Mouse (Mus musculus) lung, adult 2 months (tissue): ENCODE measurements around the gene Fuz. TPM values are rescaled to one million over a fixed set of nuclear protein-coding genes. Genes with fewer than 3 reads are reported as not detected.

Experiments
- DNase-seq: peaks from one replicate; pipeline ENCODE4 v3.0.0; 2022
- H3K4me1 ChIP-seq: fragments of 200-500 bp; 2 replicates; pipeline ENCODE4 v1.6.1; 2011; ENCODE audit warnings: low read length; ENCODE audit not compliant: control insufficient read depth, insufficient read depth
- H3K4me3 ChIP-seq: fragments of 200-500 bp; replicated peaks from 2 replicates; pipeline ENCODE3; 2011; ENCODE audit warnings: low read depth, mild to moderate bottlenecking, control low read depth, low read length; ENCODE audit errors: extremely low read depth
- CTCF ChIP-seq: fragments of 200-500 bp; IDR thresholded peaks from 2 replicates; pipeline ENCODE4 v1.5.1; 2011; ENCODE audit warnings: mild to moderate bottlenecking, low read length, control low read depth; ENCODE audit not compliant: insufficient read depth
- POLR2A ChIP-seq: fragments of 200-500 bp; IDR thresholded peaks from 2 replicates; pipeline ENCODE4 v1.6.1; 2011; ENCODE audit warnings: low read depth, mild to moderate bottlenecking, control low read depth, low read length, borderline replicate concordance; ENCODE audit errors: extremely low read depth
- WGBS: fragments of 180-500 bp; shearing (Covaris S2); methylation state at CpG from one replicate; pipeline ENCODE4 v1.1.7; 2018; 5-methylcytosine and 5-hydroxymethylcytosine counted together
- polyA plus RNA-seq: library from polyadenylated mRNA; depleted of rRNA; stranded (reverse); fragments of >200 nt; gene quantifications from 2 replicates; pipeline ENCODE4 v1.2.3, GENCODE M21; 2012

Gene Fuz
- polyA plus RNA-seq, 1 experiment: 77.8 TPM

DNA sequence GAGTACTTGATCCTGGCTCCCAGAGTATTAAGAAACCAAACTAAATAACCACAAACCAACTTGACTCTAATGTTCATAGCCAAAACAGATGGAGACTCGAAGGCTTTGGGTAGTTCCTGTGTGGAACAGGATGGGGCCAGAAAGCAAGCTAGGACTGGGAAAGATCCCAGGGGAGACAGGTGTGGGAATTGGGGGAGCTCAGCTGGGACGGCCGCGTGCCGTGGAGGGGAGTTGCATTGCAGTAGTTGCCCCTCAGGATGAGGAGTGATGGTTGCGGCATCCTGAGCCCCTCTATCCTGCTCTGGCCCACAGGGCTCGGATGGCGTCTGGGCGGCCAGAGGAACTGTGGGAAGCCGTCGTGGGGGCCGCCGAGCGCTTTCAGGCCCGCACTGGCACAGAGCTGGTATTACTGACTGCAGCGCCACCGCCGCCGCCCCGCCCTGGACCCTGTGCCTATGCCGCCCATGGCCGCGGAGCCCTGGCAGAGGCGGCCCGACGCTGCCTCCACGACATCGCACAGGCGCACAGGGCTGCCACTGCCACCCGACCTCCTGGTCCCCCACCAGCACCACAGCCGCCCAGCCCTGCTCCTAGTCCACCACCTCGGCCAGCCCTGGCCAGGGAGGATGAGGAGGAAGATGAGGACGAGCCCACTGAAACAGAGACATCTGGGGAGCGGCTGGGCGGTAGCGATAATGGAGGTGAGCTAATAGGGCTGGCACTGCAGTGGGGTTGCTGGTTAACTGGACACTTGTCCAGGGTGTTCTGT, 43.4 kb upstream of the Fuz start:
- WGBS: 89% methylated on average over 36 of the region's 36 CpGs
- DNase-seq: no peak
- Histone ChIP-seq H3K4me1 (peaks cover 15% of the 10 kb centered on the region), H3K4me3 (no peak overlapping the region)
- no peak for TF ChIP-seq POLR2A
- no peak for TF ChIP-seq CTCF

DNA sequence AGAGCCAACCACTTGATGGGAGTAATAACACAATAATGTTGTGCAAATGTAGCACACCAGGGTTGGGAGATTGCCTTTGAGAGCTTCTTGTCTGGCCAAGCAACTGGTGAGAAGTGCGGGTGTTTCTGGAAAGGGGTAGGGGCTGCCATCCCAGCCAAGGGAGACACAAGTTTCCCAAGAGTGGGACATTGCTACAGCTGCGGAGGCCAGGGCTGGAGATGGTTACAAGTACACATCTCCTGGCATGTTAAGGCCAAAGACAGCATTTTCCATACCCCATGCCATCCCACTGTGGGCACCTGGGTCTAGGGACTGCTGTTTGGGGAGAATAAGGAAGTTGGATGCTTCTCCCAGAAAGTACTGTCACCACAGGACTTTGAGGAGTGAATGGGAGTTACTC, 42.8 kb upstream of the Fuz start:
- H3K4me1 ChIP-seq: peaks cover 14% of the 10 kb centered on the region
- H3K4me3 ChIP-seq: no peak overlapping the region
- no peak for TF ChIP-seq CTCF
- no peak for TF ChIP-seq POLR2A
- WGBS: 87% methylated on average over 2 of the region's 2 CpGs
- no peak for DNase-seq

DNA sequence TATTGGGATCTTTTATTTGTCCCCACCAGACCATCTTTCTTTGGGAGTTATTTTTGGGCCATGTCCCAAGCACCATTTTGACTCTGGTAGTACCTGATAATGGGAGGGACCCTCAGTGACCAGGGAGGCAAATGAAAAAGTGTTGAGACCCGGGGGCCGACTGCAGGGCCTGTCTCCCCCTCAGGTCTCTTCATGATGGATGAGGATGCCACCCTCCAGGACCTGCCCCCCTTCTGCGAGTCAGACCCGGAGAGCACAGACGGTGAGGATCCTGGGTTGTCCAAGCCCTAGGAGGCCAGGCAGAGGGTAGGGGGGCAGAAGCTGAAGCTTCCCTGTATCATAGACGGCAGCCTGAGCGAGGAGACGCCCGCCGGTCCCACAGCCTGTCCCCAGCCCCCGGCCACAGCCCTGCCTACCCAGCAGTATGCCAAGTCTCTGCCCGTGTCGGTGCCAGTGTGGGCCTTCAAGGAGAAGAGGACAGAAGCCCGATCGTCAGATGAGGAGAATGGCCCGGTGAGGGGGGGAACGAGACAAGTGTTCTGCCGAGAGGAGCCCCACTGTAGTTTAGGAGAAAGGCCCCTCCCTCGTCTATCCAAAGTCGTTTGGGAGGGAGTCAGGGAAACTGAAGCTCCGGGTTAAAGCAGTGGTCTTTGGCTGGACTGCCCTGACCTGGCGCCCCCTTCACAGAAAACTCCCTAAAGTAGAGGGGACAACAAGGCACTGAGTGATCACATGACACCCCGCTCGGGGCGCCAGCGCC, 42.1 kb upstream of the Fuz start:
- H3K4me3 ChIP-seq: peak overlapping the region; percentile 84
- no peak for TF ChIP-seq CTCF
- TF ChIP-seq POLR2A: no peak
- H3K4me1 ChIP-seq: peaks cover 15% of the 10 kb centered on the region
- DNase-seq: no peak
- WGBS: 14% methylated on average over 26 of the region's 26 CpGs

DNA sequence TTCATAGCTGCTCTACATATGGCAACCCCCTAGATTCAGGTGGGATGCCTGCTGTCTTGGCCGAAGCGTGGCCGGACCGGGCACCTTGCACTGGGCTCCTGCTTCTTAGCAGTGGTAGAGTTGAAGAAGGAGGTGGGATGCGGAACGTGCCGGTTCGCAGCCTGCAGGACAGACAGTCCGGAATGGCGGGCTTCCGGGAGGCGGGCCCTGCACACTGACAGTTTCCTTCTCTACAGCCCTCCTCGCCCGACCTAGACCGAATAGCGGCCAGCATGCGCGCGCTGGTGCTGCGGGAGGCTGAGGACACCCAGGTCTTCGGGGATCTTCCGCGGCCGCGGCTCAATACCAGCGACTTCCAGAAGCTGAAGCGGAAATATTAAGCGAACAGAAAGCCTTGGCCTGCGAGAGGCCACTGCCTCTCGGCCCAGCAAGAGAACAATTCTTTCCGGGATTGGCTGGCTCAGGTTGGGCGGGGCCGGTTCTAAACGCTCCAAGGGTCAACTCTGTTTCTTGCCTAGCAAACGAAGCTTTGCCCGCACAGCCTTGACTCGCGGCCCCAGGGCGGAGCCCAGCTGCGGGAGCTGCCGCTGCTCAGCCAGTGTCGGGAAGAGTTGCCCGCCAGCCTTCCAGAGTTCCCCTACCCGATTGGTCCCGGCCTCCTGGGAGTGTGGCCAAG, 41.4 kb upstream of the Fuz start:
- peak overlapping the region; percentile 84 for H3K4me3 ChIP-seq
- peak; percentile 89 for DNase-seq
- TF ChIP-seq CTCF (no peak), POLR2A (peak; percentile 72; the same call in 1 of the 2 replicates)
- under 1% methylated on average over 45 of the region's 45 CpGs for WGBS
- peaks cover 15% of the 10 kb centered on the region for H3K4me1 ChIP-seq

DNA sequence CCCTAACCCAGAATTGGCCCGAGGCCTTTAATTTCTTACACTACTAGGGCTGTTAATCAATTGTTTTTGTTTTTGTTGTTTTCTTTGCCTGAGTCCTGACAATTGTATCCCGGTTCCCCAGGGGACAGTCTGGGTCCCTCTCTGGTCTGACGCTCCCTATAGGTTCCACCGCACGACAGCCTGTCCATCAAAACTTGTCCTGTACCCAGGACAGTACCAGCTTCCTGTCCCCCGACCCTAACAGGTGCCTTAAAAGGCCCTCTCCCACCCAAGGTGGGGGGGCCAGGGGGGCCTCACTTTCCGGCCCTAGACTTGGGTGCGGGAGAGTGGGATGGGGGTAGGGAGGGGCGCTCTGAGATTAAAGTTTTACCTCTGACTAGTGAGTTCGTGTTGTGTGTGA, 40.8 kb upstream of the Fuz start:
- DNase-seq: no peak
- TF ChIP-seq CTCF (no peak), POLR2A (no peak)
- Histone ChIP-seq H3K4me1 (peaks cover 15% of the 10 kb centered on the region), H3K4me3 (peak overlapping the region; percentile 84)
- WGBS: 30% methylated on average over 10 of the region's 10 CpGs

DNA sequence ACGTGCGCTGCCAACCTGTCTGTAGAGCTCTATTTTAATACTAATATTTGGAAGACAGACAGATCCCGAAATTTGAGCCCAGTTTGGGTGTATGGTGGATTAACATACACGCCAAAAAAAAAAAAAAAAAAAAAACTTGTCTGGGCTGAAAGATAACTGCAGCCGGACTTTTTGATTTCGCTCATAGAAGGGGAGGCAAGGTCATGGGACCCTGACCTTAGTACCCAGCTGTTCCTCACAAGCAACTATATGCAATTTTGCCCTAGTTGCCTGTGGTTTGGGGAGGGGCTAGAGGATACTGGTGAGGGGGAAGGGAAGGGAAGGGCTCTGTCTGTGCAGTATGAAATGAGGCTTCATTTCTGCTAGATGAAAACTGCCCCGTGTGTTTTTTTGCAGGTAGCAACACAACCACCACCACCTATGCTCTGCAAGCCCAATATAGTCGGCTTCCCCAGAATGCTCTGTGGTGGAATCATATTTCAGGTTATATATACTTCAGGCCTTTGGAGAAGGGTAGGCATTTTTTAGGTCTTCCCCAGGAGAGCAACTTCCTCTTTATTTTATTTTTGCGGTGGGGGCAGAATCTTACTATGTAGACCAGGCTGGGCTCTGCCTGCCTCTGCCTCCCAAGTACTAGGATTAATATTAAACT, 39.5 kb upstream of the Fuz start:
- no peak for TF ChIP-seq CTCF
- no peak for TF ChIP-seq POLR2A
- WGBS: 49% methylated on average over 9 of the region's 9 CpGs

DNA sequence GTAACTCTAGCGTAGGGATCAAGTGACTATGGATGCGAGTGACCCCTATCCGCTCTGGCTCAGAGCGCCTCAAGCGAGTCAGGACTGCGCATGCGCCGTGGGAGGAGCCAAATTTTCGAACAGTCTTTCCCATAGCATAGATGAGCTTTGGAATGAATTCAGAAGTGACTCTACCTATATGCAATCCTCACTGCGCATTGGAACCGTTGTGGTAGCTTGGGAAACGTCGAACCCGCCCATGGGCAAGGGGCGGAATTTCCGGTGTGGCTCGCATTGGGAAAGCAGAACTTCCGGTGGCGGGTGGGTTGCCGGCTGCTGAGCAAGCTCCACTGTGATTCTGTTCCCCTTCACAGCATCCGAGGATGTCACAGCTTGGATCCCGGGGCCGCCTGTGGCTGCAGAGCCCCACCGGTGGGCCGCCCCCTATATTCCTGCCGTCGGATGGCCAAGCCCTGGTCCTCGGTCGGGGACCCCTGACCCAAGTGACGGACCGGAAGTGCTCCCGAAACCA, 38.8 kb upstream of the Fuz start, which contains the start of gene Pnkp:
Gene Pnkp (plus strand): TSS at position 98 of the 511 bp plus-strand sequence.
- peaks cover 10% of the 10 kb centered on the region for H3K4me1 ChIP-seq
- H3K4me3 ChIP-seq: peak within 1 kb of the TSS; percentile 72
- peak; percentile 85 for DNase-seq
- WGBS: under 1% methylated on average over 32 of the region's 32 CpGs
- TF ChIP-seq POLR2A (peak; percentile 66; the same call in 1 of the 2 replicates), CTCF (no peak)

More for the DNA sequence above, 39.5 kb upstream of the Fuz start:
- no peak for DNase-seq
- peak overlapping the region; percentile 21 for H3K4me3 ChIP-seq
- peaks cover 10% of the 10 kb centered on the region for H3K4me1 ChIP-seq

DNA sequence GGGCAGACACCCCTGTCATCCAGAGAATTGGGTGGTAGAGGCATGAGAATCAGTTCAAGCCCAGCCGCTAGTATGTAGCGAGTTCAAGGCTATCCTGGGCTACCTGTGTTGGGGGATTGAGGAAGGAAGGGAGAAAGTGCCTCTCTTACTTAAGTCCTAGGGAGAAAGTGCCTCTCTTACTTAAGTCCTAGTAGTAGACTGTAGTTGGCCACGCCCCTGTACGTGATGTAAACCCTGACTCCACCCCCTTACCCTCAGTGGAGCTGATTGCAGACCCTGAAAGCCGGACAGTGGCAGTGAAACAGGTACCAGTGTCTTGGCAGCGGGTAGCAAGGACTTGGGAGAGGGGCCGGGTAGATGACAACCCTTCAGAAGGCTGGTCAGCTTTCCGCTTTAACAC, 38.0 kb upstream of the Fuz start:
- DNase-seq: no peak
- WGBS: 30% methylated on average over 8 of the region's 8 CpGs
- TF ChIP-seq POLR2A (no peak), CTCF (no peak)
- Histone ChIP-seq H3K4me1 (peaks cover 10% of the 10 kb centered on the region), H3K4me3 (peak overlapping the region; percentile 15)

DNA sequence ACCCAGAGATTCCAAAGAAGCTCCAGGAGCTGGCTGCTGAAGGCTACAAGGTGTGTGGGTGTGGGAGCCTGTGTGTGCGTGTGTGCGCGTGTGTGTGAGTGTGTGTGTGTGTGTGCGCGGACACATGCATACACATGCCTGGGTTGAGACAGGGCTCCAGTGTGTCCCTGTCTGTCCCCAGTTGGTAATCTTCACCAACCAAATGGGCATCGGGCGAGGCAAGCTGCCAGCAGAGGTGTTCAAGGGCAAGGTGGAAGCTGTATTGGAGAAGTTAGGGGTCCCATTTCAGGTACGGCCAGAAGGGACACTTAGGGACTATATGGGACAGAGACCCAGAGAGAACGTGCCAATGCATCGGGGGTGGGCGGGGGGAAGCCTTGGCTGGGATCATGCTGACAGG, 36.0 kb upstream of the Fuz start:
- no peak overlapping the region for H3K4me3 ChIP-seq
- TF ChIP-seq POLR2A (no peak), CTCF (no peak)
- 87% methylated on average over 11 of the region's 11 CpGs for WGBS
- H3K4me1 ChIP-seq: peaks cover 10% of the 10 kb centered on the region
- no peak for DNase-seq
